Mouse (Mus musculus) mouse trophoblast stem cell (cell line): ENCODE results near the gene Nlgn3.
"Not testable (repeated sequence)": the region's sequence is repeated elsewhere in the genome, so short reads cannot be mapped to it uniquely, and the experiment has no call there.

ENCODE experiments used
- in situ Hi-C, 2 experiments: fragments of 300-500 bp; cut with MseI, MboI; formaldehyde crosslinking; loops; 2 replicates in 1 of 2; 3 replicates in 1 of 2; pipeline ENCODE4 v1.15.1; 2025

Nlgn3 gene

DNA sequence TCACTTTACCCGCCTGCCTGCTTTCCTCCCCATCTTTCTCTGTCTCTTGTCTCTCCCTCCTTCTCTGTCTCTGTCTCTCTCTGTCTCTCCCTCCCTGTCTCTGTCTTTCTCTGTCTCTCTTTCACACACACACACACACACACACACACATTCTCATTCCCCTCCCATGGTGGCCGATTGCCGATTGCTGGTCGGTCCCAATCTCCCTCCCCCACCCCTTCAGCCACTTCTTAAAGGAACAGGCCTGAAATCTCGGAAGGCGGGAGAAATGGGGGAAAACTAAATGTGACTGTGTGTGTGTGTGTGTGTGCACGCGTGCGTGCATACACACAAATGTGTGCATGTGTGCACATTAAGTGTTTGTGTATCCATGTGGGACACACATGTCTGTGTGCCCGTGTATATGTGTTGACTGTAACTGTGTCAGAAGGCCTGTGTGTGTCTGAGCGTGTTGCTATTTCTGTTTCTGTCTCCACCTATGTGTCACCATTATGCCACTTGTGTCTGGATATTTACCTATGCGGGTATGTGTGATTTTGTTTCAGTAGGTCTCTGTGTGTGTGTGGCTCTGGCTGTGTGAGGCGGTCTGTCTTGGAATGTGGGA lies 1.6 kb downstream of the Nlgn3 start:
- in situ Hi-C loops: no loop called here

DNA sequence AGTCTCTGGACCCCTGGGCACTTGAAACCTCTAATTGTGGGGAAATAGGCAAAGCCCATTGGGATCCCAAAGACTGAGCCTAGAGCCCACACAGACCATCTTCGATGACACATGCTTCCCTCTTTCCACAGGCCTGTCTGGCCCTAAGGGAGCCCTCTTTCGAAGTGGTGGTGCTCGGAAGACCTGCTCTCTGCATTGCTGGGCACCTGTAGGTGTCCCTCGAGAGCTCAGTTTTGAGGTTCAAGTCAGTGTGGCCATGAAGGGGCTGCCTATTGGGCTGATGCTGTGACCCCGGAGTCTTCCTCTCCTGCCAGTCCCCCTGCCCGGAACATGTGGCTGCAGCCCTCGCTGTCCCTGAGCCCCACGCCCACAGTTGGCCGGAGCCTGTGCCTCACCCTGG lies 2.7 kb downstream of the Nlgn3 start:
- in situ Hi-C loops: no loop called here

DNA sequence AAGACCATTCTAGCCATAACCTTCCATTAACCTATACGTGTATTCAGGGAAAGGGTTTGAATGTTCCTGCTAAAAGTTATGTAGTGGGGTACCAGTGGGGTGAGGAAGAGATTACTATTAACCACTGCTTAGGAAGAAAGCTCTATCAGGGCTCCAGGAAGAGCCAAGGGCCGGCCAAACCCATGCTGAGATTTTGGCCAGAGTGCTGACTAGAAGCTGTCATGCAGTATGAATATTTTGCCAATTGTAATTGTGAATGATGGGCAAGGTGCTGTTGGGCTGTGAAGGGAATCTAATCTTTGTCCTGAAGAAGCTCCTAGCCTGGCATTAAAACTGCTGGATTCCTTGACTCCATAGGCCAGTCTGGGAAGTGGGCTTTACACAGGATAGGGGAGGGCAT lies 5.7 kb downstream of the Nlgn3 start:
- in situ Hi-C loops: no loop called here

DNA sequence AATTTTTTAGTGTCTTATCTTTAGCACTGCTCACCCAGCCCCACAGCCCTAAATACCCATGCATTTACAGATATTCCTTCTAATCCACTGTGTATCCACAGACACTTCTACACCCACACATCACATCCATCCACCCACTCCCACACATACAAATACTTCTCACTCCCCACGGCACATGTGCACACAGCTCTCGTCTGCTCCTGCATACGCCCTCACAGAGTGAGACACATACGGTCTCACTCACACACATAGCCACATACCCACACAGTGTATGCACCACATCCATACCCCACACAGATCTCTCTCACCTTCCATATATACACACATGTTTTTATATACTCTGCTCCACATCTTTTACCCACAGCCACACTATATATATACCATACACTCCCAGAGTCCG lies 10.3 kb downstream of the Nlgn3 start:
- in situ Hi-C loops: no loop called here

DNA sequence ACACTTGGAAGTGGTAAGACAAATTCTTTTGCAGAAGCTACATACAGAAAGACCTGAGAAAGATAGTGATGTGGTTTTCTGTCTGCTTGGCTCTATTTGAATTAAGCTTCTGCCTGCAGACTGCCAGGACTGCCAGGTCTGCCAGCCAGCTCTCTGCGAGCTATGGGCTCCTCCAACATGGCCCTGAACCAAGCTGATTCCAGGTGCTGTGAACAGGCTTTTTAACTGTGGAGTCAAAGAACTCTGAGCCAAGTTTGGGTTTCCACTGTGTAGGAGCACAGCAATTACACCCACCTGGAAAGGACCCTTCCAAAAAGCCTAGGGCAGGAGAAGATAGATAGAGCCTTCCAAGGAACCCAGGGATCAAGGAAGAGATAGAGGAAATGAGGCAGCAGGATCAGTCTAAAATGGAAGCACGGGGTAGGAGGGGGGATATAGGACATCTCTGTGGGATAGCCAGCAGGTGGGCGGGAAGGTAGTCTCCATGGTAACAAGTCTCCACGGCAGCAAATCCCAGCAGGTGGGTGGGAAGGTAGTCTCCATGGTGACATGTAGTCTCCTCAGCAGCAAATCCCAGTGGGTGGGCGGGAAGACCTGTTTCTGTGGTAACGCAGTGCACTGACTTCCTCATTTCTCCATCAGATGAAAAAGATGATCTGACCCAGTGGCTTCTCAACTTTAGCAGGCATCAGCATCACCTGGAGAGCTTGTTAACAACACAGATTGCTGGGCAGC lies 14.8 kb downstream of the Nlgn3 start:
- in situ Hi-C loops: no loop called here

DNA sequence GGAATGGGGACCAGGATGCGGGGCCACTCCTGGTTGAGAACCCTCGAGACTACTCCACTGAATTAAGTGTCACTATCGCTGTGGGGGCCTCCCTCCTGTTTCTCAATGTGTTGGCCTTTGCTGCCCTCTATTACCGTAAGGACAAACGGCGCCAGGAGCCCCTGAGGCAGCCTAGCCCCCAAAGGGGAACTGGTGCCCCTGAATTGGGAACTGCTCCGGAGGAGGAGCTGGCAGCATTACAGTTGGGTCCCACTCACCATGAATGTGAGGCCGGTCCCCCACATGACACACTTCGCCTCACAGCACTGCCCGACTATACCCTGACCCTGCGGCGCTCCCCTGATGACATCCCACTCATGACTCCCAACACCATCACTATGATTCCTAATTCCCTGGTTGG lies 20.8 kb downstream of the Nlgn3 start:
- in situ Hi-C loops: no loop called here

DNA sequence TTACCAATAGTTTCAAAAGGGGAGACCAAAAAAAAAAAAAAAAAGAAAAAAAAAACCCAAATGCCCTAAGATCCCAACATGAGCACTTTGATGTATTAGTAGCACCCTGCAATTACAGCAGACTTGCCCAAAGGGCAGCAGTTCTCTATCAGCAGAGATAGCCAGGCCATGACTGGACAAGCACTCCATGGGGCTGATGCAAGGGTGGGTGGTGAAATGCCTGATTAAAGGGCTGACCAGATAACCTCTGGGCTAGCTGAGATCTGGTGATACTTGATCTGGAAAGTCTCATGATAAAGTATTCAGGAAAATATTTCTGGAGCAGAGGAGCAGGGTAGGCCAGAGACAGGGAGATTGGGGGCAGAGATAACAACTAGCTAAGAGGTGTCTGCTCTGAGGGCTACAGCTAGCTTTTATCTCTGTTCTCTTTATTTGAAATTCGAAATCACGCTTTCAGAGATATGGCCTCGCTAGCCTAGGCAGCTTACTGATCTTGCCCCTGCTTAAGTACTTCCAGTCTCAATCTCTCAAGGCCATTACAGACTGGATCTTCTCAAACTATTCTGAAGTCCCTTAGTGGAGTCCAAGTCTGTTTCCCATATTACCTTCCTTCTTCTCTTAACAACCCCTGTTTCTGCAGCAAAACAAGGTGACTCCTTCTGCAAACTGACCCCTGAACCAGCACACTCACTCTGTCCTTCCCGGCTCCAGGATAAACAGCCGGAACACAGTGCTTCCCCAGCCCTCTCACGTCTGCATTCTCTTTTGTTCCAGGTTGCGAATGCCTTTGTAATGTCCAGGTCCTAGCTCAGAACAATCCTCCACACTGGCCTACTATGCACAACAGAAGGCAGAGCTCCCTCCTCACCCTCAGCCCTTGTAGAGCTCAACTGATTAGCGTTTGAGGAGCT lies 27.3 kb downstream of the Nlgn3 start:
- in situ Hi-C loops: no loop called here

DNA sequence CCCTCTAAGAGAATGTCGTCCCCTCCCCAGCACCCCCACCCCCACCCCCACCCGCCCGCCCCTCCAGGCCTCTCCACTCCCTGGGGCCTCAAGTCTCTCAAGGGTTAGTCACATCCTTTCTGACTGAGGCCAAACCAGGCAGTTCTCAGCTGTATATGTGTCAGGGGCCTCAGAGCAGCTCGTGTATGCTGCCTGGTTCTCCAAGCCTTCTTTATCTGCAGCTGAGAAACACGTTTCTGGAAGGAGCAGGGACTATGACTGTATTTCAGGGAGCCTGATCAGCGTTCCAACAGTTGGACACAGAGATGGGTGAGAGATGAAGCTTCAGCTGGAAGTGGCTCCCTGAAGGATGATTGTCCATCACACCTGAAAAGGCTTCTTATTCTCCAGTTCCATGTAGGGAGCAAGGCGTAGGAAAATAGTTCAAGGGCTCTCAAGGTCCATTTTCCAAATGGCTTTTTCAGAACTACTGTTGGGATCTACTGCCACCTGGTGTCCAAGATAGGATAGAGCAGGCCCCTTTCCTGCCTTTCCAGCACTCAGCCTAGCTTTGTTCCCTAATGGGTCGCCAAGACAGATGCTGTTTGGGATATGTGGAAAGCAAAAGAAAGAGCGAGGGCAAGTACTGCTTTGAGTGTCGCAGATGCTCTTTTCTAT lies 30.5 kb downstream of the Nlgn3 start:
- in situ Hi-C loops: loop anchor here (5.0 kb wide), 2 partner anchors 197 to 202 kb away; no protein-coding TSS in a partner anchor

DNA sequence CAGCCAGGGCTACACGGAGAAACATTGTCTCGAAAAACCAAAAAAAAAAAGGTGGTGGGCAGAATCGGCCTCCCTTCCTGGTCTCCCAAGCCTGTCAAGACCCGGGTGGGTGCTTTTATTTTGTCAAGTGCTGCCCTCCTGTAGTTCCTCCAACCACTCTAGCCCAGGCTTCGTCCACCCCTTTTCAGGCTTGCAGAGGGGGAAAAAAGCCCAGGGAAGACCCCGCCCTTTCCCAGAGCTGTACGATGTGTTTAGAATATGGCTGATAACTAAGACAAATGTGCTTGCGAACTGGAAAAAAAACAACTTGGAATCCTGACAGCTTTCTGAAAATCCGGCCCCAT lies 33.0 kb downstream of the Nlgn3 start:
- in situ Hi-C loops: loop anchor here (5.0 kb wide), 2 partner anchors 200 to 205 kb away; no protein-coding TSS in a partner anchor

DNA sequence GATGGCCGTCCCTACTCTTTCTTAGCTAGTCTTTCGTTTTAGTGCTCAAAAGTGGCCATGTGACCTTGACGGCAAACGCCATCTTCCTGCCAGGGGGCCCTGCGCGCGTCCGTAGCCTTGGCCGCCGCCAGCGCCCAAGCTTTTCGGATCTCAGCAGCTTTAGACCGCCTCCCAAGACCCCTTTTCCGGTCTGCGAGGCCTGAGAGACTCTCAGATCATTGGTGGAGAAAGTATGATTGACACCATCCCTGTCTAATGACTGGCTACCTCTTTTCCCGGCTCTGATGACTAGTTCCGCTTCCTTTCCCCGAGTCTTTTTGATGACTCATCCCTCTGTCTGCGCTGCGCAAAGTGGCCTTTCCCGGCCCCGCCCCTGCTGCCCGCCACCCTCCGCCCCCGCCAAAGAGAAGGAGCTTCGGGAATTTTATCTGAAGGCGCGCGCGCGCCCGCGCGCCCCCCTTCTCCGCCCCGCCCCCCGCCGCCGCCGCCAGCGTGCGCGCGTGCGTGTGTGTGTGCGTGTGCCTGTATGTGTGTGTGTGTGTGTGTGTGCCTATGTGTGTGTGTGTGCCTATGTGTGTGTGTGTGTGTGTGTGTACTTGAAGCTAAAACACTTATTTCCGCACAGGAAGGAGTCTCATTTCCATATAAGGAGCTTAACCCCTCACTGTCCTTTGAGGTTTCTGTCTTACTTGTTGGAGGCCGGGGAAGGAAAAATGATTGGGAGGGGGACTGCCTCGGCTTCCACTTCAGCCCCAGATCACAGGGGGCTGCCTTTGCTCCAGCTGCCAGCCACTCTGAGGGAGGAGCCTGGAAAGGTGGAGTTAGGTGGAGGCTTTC lies 33.6 kb downstream of the Nlgn3 start:
- in situ Hi-C loops: loop anchor here (5.0 kb wide), 2 partner anchors 200 to 205 kb away; no protein-coding TSS in a partner anchor

DNA sequence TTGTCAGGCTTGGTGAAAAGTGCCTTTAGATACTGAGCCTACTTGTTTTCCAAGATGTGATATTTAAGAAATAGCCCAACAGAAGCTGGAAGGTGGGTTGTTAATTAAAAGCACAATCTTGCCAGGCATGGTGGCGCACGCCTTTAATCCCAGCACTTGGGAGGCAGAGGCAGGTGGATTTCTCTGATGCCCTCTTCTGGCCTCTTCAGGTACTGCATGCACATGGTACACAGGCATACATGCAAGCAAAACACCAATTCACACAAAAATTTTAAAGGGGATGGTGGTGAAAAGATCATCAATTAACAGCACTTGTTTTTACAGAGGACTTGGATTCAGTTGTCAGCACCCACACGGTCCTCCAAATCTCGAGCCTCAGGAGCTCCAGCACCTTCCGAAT lies 35.6 kb downstream of the Nlgn3 start:
- in situ Hi-C loops: loop anchor here (5.0 kb wide), 2 partner anchors 202 to 207 kb away; no protein-coding TSS in a partner anchor

DNA sequence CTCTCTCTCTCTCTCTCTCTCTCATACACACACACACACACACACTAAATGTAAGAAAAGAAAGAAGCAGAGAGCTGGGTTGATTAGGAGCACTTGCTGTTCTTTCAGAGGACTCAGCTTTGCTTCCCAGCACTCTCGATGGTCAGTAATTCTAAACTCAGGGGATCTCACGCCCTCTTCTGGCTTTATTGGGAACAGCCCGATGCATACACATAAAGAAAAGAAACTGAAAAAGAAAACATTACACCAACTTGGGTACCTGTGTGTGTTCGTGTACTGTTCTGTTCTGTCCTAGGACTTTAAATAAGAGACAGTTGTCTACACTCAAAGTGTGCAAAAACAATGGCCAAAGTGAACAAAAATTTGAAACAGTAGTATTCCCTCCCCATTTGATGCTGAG lies 39.7 kb downstream of the Nlgn3 start:
- in situ Hi-C loops: no loop called here

DNA sequence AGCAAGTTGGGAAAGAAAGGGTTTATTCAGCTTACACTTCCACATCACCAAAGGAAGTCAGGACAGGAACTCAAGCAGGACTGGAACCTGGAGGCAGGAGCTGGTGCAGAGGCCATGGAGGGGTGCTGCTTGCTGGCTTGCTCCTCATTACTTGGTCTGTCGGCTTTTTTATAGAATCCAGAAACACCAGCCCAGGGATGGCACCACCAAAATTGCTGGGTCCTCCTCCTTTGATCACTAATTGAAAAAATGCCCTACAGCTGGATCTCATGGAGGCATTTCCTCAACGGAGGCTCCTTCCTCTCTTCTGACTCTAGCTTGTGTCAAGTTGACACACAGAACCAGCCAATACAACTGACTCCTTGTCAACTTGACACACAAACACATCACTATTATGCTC lies 43.9 kb downstream of the Nlgn3 start:
- in situ Hi-C loops: not testable (repeated sequence)

DNA sequence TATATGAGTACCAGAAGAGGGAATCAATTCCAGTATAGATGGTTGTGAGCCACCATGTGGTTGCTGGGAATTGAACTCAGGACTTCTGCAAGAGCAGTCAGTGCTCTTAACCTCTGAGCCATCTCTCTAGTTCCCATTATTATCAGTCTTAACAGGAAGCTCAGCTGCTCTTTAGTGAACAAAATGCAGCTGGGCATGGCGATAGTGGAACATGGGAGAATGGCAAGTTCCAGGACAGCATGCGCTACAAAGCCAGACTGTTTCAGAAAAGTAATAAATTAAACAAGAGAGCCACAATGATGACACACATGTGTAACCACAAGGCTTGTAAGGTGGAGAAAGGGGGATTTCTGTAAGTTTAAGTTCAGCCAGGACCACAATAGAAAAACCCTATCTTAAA lies 46.5 kb downstream of the Nlgn3 start:
- in situ Hi-C loops: no loop called here

DNA sequence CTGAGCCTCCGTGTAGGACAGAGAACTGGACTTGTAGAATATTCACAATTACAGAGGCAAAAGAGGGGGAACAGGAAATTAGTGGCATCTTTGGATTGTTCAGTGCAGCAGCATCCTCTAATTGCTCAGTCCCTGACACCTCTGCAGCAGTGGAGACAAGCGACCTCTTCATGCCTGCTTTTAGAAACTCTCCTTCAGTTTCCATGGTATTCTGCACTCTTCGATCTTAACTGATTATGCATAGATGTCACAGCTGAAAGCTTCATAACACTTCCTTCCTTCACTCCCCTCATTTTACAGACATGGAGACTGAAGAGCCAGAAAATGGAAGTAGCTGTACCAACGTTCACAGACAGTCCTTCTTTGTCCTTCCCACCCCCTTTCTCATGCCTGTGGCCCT lies 47.5 kb downstream of the Nlgn3 start:
- in situ Hi-C loops: no loop called here

DNA sequence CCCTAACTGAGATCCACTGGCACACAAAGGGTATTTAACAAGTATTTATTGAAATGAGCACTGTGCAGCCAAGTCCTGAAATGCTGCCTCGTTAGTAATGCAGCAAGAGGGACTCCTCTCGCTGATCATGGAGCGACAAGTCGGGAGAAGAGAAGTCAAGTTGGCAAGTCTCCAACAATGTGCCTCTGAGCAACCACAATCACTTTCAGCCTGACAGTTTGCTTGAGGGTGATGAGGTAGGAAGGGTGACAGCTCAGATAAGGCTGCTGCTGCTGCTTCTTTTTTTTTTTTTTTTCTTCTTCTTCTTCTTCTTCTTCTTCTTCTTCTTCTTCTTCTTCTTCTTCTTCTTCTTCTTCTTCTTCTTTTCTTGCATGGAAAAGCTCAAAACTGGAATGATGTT lies 52.2 kb downstream of the Nlgn3 start:
- in situ Hi-C loops: no loop called here

DNA sequence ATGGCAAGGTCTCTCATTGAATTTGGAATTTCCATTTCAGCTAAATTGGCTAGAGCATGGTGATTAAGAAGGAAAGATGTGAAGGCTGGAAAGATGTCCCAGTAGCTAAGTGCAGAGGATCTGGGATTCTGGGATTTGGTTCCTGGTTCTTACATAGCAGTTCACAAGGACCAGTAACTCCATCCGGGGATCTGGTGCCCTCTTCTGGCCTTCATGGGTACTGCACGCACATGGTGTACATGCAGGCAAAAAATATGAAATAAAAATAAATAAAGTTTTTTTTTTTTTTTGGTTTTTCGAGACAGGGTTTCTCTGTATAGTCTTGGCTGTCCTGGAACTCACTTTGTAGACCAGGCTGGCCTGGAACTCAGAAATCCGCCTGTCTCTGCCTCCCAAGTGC lies 59.9 kb downstream of the Nlgn3 start:
- in situ Hi-C loops: not testable (repeated sequence)

DNA sequence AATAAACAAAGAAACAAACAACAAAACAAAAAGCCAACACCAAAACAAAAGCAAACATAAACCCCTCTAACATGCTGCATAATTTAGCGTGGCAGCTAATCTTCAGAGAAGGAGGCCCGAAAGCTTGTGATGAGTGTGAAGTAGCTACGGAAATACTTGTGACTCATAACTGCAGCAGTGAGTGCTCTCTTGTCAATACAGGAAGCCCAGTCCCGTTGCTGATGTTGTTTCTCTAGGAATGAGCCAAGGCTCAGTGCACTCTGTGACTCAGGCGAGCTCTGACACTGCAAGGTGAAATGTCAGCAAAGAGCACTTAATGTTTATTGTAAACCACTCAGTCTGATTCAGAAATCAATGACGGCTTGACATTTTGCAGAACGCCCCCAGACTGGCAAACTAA lies 70.0 kb downstream of the Nlgn3 start:
- in situ Hi-C loops: no loop called here

DNA sequence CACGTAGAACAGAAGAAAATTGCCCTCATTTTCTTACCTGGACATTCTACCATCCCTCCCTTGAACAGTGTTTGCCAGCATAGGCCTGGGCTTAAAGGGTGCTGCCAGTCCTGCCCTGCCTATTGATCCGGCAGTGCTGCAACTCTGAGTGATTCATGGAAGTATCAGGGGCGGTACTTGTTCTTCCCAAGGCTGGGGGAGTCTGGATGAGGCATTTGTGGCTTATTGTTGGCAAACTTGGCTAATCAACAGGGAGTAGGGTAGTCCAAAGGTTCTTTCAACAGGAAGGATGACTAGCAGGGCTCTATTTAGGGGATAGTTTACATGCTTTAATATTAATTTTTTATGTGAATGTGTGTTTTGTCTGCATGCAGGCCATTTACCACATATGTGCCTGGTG lies 71.6 kb downstream of the Nlgn3 start:
- in situ Hi-C loops: no loop called here

DNA sequence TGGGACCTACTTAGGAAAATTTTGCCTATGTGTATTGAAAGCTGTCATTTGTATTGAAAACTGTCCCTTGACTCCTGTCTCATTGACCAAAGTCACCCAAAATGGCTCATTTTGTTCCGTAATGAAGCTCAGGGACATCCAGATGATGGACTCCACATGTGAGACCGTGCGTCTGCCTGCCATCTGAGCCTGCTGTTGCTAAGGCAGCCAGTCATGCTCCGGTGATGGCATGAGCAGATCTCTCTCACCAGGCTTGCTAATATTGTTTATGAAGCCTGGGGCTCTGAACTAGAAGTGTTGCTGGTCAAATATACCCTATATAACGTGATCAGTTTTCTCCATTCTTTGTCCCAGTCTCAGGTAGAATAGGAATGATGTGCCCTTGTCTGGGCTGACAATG lies 74.0 kb downstream of the Nlgn3 start:
- in situ Hi-C loops: no loop called here
